Mouse (Mus musculus) CH12.LX (cell line): ENCODE measurements around the gene Upp2.

Experiments
- CTCF ChIP-seq, 2 experiments: IDR thresholded peaks in 1 of 2; conservative IDR thresholded peaks in 1 of 2; 2 replicates each; pipeline ENCODE4 v1.5.1; 2011 to 2012; ENCODE audit warnings: low read depth in 2 of 2, low read length in 2 of 2, improper control_type of control experiment in 1 of 2, inconsistent platforms in 1 of 2, mild to moderate bottlenecking in 1 of 2, moderate library complexity in 1 of 2
- MAX ChIP-seq: IDR thresholded peaks from 2 replicates; pipeline ENCODE4 v1.6.1; 2011; ENCODE audit warnings: low read length, improper control_type of control experiment
- MAZ ChIP-seq: IDR thresholded peaks from 2 replicates; pipeline ENCODE4 v1.6.1; 2012; ENCODE audit warnings: low read depth, mild to moderate bottlenecking, inconsistent platforms, low read length, improper control_type of control experiment, moderate library complexity
- MYC ChIP-seq: IDR thresholded peaks from 2 replicates; pipeline ENCODE4 v1.6.1; 2011; ENCODE audit warnings: low read depth, mild to moderate bottlenecking, improper control_type of control experiment, low read length
- NELFE ChIP-seq: IDR thresholded peaks from 2 replicates; pipeline ENCODE4 v1.6.1; 2011; ENCODE audit warnings: low read depth, low read length, improper control_type of control experiment
- POLR2A ChIP-seq: IDR thresholded peaks from 2 replicates; pipeline ENCODE4 v1.6.1; 2011; ENCODE audit warnings: low read depth, mild to moderate bottlenecking, improper control_type of control experiment, low read length
- POLR2AphosphoS2 ChIP-seq: IDR thresholded peaks from 2 replicates; pipeline ENCODE4 v1.6.1; 2011; ENCODE audit warnings: low read depth, low read length, improper control_type of control experiment
- SMC3 ChIP-seq: IDR thresholded peaks from 2 replicates; pipeline ENCODE4 v1.6.1; 2011; ENCODE audit warnings: low read depth, low read length, improper control_type of control experiment
- USF2 ChIP-seq: conservative IDR thresholded peaks from 2 replicates; pipeline ENCODE4 v1.6.1; 2011; ENCODE audit warnings: low read depth, low read length, improper control_type of control experiment
- ZNF384 ChIP-seq: IDR thresholded peaks from 2 replicates; pipeline ENCODE4 v1.6.1; 2012; ENCODE audit warnings: low read depth, low read length, improper control_type of control experiment, inconsistent platforms

GRCm38 (mm10) chr2:58586311-58586710 is 19.2 kb downstream of the Upp2 start:
- TF ChIP-seq MAX (no peak), POLR2AphosphoS2 (no peak), CTCF (conservative IDR thresholded peaks at IDR 0.05 in 1 of 2, IDR thresholded peaks at IDR 0.05 in 1 of 2; ENCODE audit: low read depth in 2 of 2, low read length in 2 of 2) (no peak), MYC (no peak), POLR2A (no peak), SMC3 (no peak), MAZ (no peak), ZNF384 (no peak), USF2 (no peak), NELFE (no peak)
